Mouse (Mus musculus) myocyte (in vitro differentiated cells): ENCODE data around the gene Ofd1. TPM values are rescaled to one million over a fixed set of nuclear protein-coding genes. Genes with fewer than 3 reads are reported as not detected.

Source experiments
- H3K27me3 ChIP-seq: one replicate; pipeline ENCODE4 v1.6.1; 2011; ENCODE audit not compliant: control insufficient read depth, insufficient read depth, insufficient read length
- H3K36me3 ChIP-seq: one replicate; pipeline ENCODE4 v1.6.1; 2011; ENCODE audit not compliant: control insufficient read depth, insufficient read depth
- H3K4me2 ChIP-seq: one replicate; pipeline ENCODE4 v1.6.1; 2011; ENCODE audit warnings: low read depth, control low read depth
- H3K4me3 ChIP-seq: one replicate; pipeline ENCODE4 v1.5.1; 2011; ENCODE audit warnings: mild to moderate bottlenecking, control low read depth, moderate library complexity
- H3K79me2 ChIP-seq: one replicate; pipeline ENCODE4 v1.6.1; 2011; ENCODE audit not compliant: control insufficient read depth, insufficient read depth
- H3ac ChIP-seq: one replicate; pipeline ENCODE4 v1.6.1; 2011; ENCODE audit not compliant: control insufficient read depth, insufficient read length
- CEBPB ChIP-seq: IDR thresholded peaks from 2 replicates; pipeline ENCODE4 v1.6.1; 2011; ENCODE audit warnings: mild to moderate bottlenecking, moderate library complexity; ENCODE audit not compliant: poor library complexity, insufficient read depth, severe bottlenecking
- E2F4 ChIP-seq: IDR thresholded peaks from one replicate; pipeline ENCODE4 v1.6.1; 2011; ENCODE audit warnings: mild to moderate bottlenecking, control low read depth, moderate library complexity; ENCODE audit not compliant: insufficient read depth
- MAX ChIP-seq: IDR thresholded peaks from one replicate; pipeline ENCODE4 v1.6.1; 2011; ENCODE audit warnings: low read depth, mild to moderate bottlenecking, control low read depth
- MYOD1 ChIP-seq, 3 experiments: IDR thresholded peaks; one replicate each; pipeline ENCODE4 v1.6.1; 2011; ENCODE audit warnings: control low read depth in 2 of 3, low read depth in 2 of 3, mild to moderate bottlenecking in 2 of 3, moderate library complexity in 1 of 3; ENCODE audit not compliant: insufficient read length in 2 of 3, control insufficient read depth in 1 of 3
- MYOG ChIP-seq, 3 experiments: IDR thresholded peaks; one replicate each; pipeline ENCODE4 v1.6.1; 2011; ENCODE audit warnings: control low read depth in 2 of 3, low read depth in 2 of 3, mild to moderate bottlenecking in 2 of 3; ENCODE audit not compliant: insufficient read length in 2 of 3, control insufficient read depth in 1 of 3, insufficient read depth in 1 of 3
- POLR2A ChIP-seq: IDR thresholded peaks from one replicate; pipeline ENCODE4 v1.6.1; 2011; ENCODE audit warnings: low read depth, mild to moderate bottlenecking, control low read depth, moderate library complexity; ENCODE audit not compliant: insufficient read length
- POLR2AphosphoS2 ChIP-seq: IDR thresholded peaks from one replicate; pipeline ENCODE4 v1.6.1; 2011; ENCODE audit warnings: low read depth, control low read depth; ENCODE audit not compliant: insufficient read length
- REST ChIP-seq: IDR thresholded peaks from one replicate; pipeline ENCODE4 v1.6.1; 2011; ENCODE audit warnings: mild to moderate bottlenecking, control low read depth, moderate library complexity; ENCODE audit not compliant: insufficient read depth, insufficient read length
- SRF ChIP-seq: IDR thresholded peaks from one replicate; pipeline ENCODE4 v1.6.1; 2011; ENCODE audit warnings: low read depth; ENCODE audit not compliant: control insufficient read depth, insufficient read length
- TCF12 ChIP-seq: IDR thresholded peaks from one replicate; pipeline ENCODE4 v1.6.1; 2011; ENCODE audit warnings: mild to moderate bottlenecking, control low read depth; ENCODE audit not compliant: poor library complexity, insufficient read depth, severe bottlenecking
- TCF3 ChIP-seq: IDR thresholded peaks from one replicate; pipeline ENCODE4 v1.6.1; 2011; ENCODE audit warnings: low read depth, control low read depth; ENCODE audit not compliant: insufficient read length
- USF1 ChIP-seq: IDR thresholded peaks from one replicate; pipeline ENCODE4 v1.6.1; 2011; ENCODE audit warnings: low read depth, mild to moderate bottlenecking, control low read depth, moderate library complexity
- polyA plus RNA-seq: library from polyadenylated mRNA; unstranded; fragments of >200 nt; fragmentation: generic; extraction: Trizol; gene quantifications from one replicate; pipeline ENCODE4 v1.2.1, GENCODE M21; 2012; ENCODE audit warnings: missing spikeins

Ofd1 gene
- polyA plus RNA-seq, 1 experiment = 1.6 TPM

- Histone ChIP-seq H3K4me2 (no peak overlapping the region), H3ac (no peak overlapping the region), H3K79me2 (no peaks in the 10 kb centered on the region), H3K36me3 (no peaks in the 10 kb centered on the region), H3K27me3 (no peaks in the 10 kb centered on the region), H3K4me3 (no peak overlapping the region)
- no peak for TF ChIP-seq USF1
- TF ChIP-seq MAX = no peak
- TF ChIP-seq SRF = no peak
- TF ChIP-seq POLR2A = no peak
- TF ChIP-seq E2F4 = no peak
- TF ChIP-seq POLR2AphosphoS2 = no peak
Measured at GRCm38 (mm10) chrX:166434812-166435211, 5.7 kb downstream of the Ofd1 start.

GRCm38 (mm10) chrX:166416196-166416595, 24.3 kb downstream of the Ofd1 start:
- Histone ChIP-seq H3K4me3 (no peak overlapping the region), H3K36me3 (no peaks in the 10 kb centered on the region), H3ac (no peak overlapping the region), H3K27me3 (no peaks in the 10 kb centered on the region), H3K79me2 (no peaks in the 10 kb centered on the region), H3K4me2 (no peak overlapping the region)
- TF ChIP-seq POLR2A = no peak
- no peak for TF ChIP-seq E2F4

GRCm38 (mm10) chrX:166407865-166408264, 32.6 kb downstream of the Ofd1 start:
- Histone ChIP-seq H3K4me3 (no peak overlapping the region), H3K36me3 (no peaks in the 10 kb centered on the region), H3ac (no peak overlapping the region), H3K27me3 (no peaks in the 10 kb centered on the region), H3K79me2 (no peaks in the 10 kb centered on the region), H3K4me2 (no peak overlapping the region)
- TF ChIP-seq POLR2A = no peak
- no peak for TF ChIP-seq SRF

- Histone ChIP-seq H3K27me3 (no peaks in the 10 kb centered on the region), H3K36me3 (no peaks in the 10 kb centered on the region), H3K79me2 (no peaks in the 10 kb centered on the region), H3K4me3 (no peak overlapping the region), H3K4me2 (no peak overlapping the region), H3ac (no peak overlapping the region)
- TF ChIP-seq TCF3 = no peak
- no peak for TF ChIP-seq REST
- no peak for TF ChIP-seq POLR2AphosphoS2
- TF ChIP-seq SRF = no peak
- TF ChIP-seq POLR2A = no peak
- no peak for TF ChIP-seq TCF12
- TF ChIP-seq MYOD1 (IDR thresholded peaks at IDR 0.05; ENCODE audit: control insufficient read depth in 1 of 3, insufficient read length in 2 of 3, low read depth in 2 of 3) = no peak
- TF ChIP-seq USF1 = no peak
- no peak for TF ChIP-seq MAX
- TF ChIP-seq CEBPB = no peak
- no peak for TF ChIP-seq MYOG (IDR thresholded peaks at IDR 0.05; ENCODE audit: control insufficient read depth in 1 of 3, insufficient read depth in 1 of 3, insufficient read length in 2 of 3, low read depth in 2 of 3)
- TF ChIP-seq E2F4 = no peak
Measured at GRCm38 (mm10) chrX:166393753-166394152, 46.8 kb downstream of the Ofd1 start.

- no peak overlapping the region for H3K4me3 ChIP-seq
- no peak for TF ChIP-seq MYOG (IDR thresholded peaks at IDR 0.05; ENCODE audit: control insufficient read depth in 1 of 3, insufficient read depth in 1 of 3, insufficient read length in 2 of 3, low read depth in 2 of 3)
- no peak for TF ChIP-seq E2F4
Measured at GRCm38 (mm10) chrX:166386656-166387055, 53.8 kb downstream of the Ofd1 start.

GRCm38 (mm10) chrX:166384935-166385334, 55.6 kb downstream of the Ofd1 start:
- Histone ChIP-seq H3K4me3 (no peak overlapping the region), H3K79me2 (no peaks in the 10 kb centered on the region), H3ac (no peak overlapping the region), H3K36me3 (no peaks in the 10 kb centered on the region), H3K27me3 (no peaks in the 10 kb centered on the region), H3K4me2 (no peak overlapping the region)
- no peak for TF ChIP-seq TCF3
- no peak for TF ChIP-seq TCF12
- TF ChIP-seq POLR2A = no peak
- TF ChIP-seq MYOD1 (IDR thresholded peaks at IDR 0.05; ENCODE audit: control insufficient read depth in 1 of 3, insufficient read length in 2 of 3, low read depth in 2 of 3) = no peak
- TF ChIP-seq REST = no peak
- no peak for TF ChIP-seq CEBPB
- TF ChIP-seq MAX = no peak

More at GRCm38 (mm10) chrX:166386656-166387055, 53.8 kb downstream of the Ofd1 start:
- no peaks in the 10 kb centered on the region for H3K79me2 ChIP-seq
- no peaks in the 10 kb centered on the region for H3K36me3 ChIP-seq
- no peak overlapping the region for H3ac ChIP-seq
- no peak overlapping the region for H3K4me2 ChIP-seq
- no peaks in the 10 kb centered on the region for H3K27me3 ChIP-seq
